Mouse (Mus musculus) embryonic fibroblast, embryonic 13.5 days (primary cell): ENCODE measurements around the gene Gm12569. TPM values are rescaled to one million over a fixed set of nuclear protein-coding genes. Genes with fewer than 3 reads are reported as not detected.

Experiments
- H3K27ac ChIP-seq: 2 replicates; pipeline ENCODE4 v1.5.1; 2012; ENCODE audit warnings: low read length, control low read depth, inconsistent platforms; ENCODE audit not compliant: insufficient read depth
- H3K4me1 ChIP-seq: 2 replicates; pipeline ENCODE4 v1.6.1; 2011; ENCODE audit warnings: low read length; ENCODE audit not compliant: control insufficient read depth, insufficient read depth
- H3K4me3 ChIP-seq: 2 replicates; pipeline ENCODE4 v1.5.1; 2011; ENCODE audit warnings: mild to moderate bottlenecking, control low read depth, low read length; ENCODE audit not compliant: insufficient read depth
- CTCF ChIP-seq: IDR thresholded peaks from 2 replicates; pipeline ENCODE4 v1.5.1; 2011; ENCODE audit warnings: mild to moderate bottlenecking, control low read depth, low read length, moderate library complexity, borderline replicate concordance; ENCODE audit not compliant: insufficient read depth
- POLR2A ChIP-seq: IDR thresholded peaks from 2 replicates; pipeline ENCODE4 v1.6.1; 2011; ENCODE audit warnings: low read depth, mild to moderate bottlenecking, control low read depth, low read length, moderate library complexity
- polyA plus RNA-seq: library from polyadenylated mRNA; stranded (reverse); fragments of >200 nt; gene quantifications from 2 replicates; pipeline ENCODE4 v1.2.4, GENCODE M21; 2011; ENCODE audit warnings: low read depth; ENCODE audit not compliant: missing spikeins, insufficient read length

Gene Gm12569
- polyA plus RNA-seq, 1 experiment, result not detected

- TF ChIP-seq POLR2A, result peak; percentile 99
- no peak; the same call in 1 of the 2 replicates for TF ChIP-seq CTCF
- Histone ChIP-seq H3K27ac (peak within 1 kb of the TSS; percentile 56), H3K4me1 (peaks cover 2% of the 10 kb centered on the region), H3K4me3 (peak within 1 kb of the TSS; percentile 83)
Measured at GRCm38 (mm10) chr11:51262342-51263285, 42.3 kb downstream of the Gm12569 start, which contains the start of gene BC049762. TSS of gene BC049762 (minus strand) at chr11:51263046.

- peak overlapping the region; percentile 83 for H3K4me3 ChIP-seq
- peaks cover 2% of the 10 kb centered on the region for H3K4me1 ChIP-seq
- no peak for TF ChIP-seq POLR2A
- no peak for TF ChIP-seq CTCF
- H3K27ac ChIP-seq, result peak overlapping the region; percentile 56
Measured at GRCm38 (mm10) chr11:51263286-51263831, 43.1 kb downstream of the Gm12569 start.

GRCm38 (mm10) chr11:51264352-51264751 lies 44.1 kb downstream of the Gm12569 start:
- H3K4me1 ChIP-seq, result peaks cover 3% of the 10 kb centered on the region
- H3K27ac ChIP-seq, result peak overlapping the region; percentile 54
- TF ChIP-seq CTCF (no peak), POLR2A (no peak)
- peak overlapping the region; percentile 83 for H3K4me3 ChIP-seq

GRCm38 (mm10) chr11:51265326-51265725 lies 45.1 kb downstream of the Gm12569 start:
- H3K4me1 ChIP-seq, result peaks cover 4% of the 10 kb centered on the region
- H3K27ac ChIP-seq, result peak overlapping the region; percentile 67; the same call in 1 of the 2 replicates
- no peak for TF ChIP-seq POLR2A
- TF ChIP-seq CTCF, result peak; percentile 13; the same call in 1 of the 2 replicates
- peak overlapping the region; percentile 45 for H3K4me3 ChIP-seq

- Histone ChIP-seq H3K4me1 (0 out of 2 replicates have a peak, but pooled peaks cover under 1% of the 10 kb centered on the region), H3K4me3 (no peak overlapping the region), H3K27ac (no peak overlapping the region)
- no peak for TF ChIP-seq CTCF
Measured at GRCm38 (mm10) chr11:51274418-51274817, 54.1 kb downstream of the Gm12569 start.

Other genes with a start within 250 kb of the Gm12569 start
- gene Olfr1377, start 238.5 kb upstream of the Gm12569 start, polyA plus RNA-seq, result not detected in 2 replicates
- gene Olfr51, start 216.9 kb upstream of the Gm12569 start, polyA plus RNA-seq, result not detected in 2 replicates
- not detected in 2 replicates for gene Olfr54, start 206.2 kb upstream of the Gm12569 start, polyA plus RNA-seq
- not detected in 2 replicates for gene Olfr1375, start 172.4 kb upstream of the Gm12569 start, polyA plus RNA-seq
- gene Zfp354a, start 161.2 kb upstream of the Gm12569 start, polyA plus RNA-seq, result 5.0 and 6.4 TPM in 2 replicates
- gene Clk4, start 41.3 kb downstream of the Gm12569 start, polyA plus RNA-seq, result 71.6 and 89.0 TPM in 2 replicates
- gene BC049762, start 42.6 kb downstream of the Gm12569 start, polyA plus RNA-seq, result not detected in 2 replicates
- gene Col23a1, start 69.4 kb downstream of the Gm12569 start, polyA plus RNA-seq, result 1.5 and 7.1 TPM in 2 replicates